Mouse (Mus musculus) liver, adult 2 months (tissue): ENCODE measurements around the gene Spns1.

Experiments used
- CTCF ChIP-seq: fragments of 200-500 bp; IDR thresholded peaks from 2 replicates; pipeline ENCODE4 v1.5.1; 2011; ENCODE audit warnings: low read depth, low read length, control low read depth
- POLR2A ChIP-seq: fragments of 200-500 bp; IDR thresholded peaks from 2 replicates; pipeline ENCODE4 v1.6.1; 2011; ENCODE audit warnings: low read length, control low read depth; ENCODE audit not compliant: insufficient read depth; ENCODE audit errors: extremely low read depth

DNA sequence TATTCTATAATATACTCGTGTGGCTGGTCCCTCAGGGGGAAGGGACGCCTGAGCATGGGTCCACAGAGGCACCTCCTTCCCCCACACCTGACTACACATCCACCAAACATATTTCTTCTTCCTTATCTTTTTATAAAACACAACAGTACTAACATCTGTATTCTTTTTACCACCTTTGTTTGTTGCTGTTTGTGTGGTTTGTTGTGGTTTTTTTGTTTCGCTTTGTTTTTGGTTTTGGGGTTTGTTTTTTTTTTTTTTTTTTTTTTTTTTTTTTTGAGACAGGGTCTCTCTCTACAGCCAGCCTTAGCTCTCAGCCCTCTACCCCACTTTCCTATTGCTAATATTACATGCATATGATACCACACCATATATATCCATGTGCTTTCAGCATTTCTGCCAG lies 31.3 kb downstream of the Spns1 start:
- TF ChIP-seq CTCF (no peak), POLR2A (no peak)
